Mouse (Mus musculus) layer of hippocampus, postnatal 25 days (tissue): ENCODE data around the gene Ttc22. TPM values are rescaled to one million over a fixed set of nuclear protein-coding genes. Genes with fewer than 3 reads are reported as not detected.

Source experiments
- DNase-seq, 2 experiments: peaks; one replicate each; pipeline ENCODE4 v3.0.0; 2022; ENCODE audit warnings: mixed read lengths in 2 of 2, low spot score in 1 of 2; ENCODE audit errors: extremely low spot score in 1 of 2
- total RNA-seq, 2 experiments: library from RNA; stranded (reverse); gene quantifications; 2 replicates each; pipeline ENCODE4 v1.2.3; 2021

Ttc22 gene
- total RNA-seq, 2 experiments from 2014 or later: 0.38 to 0.59 TPM

GRCm38 (mm10) chr4:106614180-106614797, 7.9 kb upstream of the Ttc22 start:
- DNase-seq: peak; percentile 78 to 83

- DNase-seq: no peak
These were observed 7.4 kb upstream of the Ttc22 start for GRCm38 (mm10) chr4:106614881-106615280.

DNA sequence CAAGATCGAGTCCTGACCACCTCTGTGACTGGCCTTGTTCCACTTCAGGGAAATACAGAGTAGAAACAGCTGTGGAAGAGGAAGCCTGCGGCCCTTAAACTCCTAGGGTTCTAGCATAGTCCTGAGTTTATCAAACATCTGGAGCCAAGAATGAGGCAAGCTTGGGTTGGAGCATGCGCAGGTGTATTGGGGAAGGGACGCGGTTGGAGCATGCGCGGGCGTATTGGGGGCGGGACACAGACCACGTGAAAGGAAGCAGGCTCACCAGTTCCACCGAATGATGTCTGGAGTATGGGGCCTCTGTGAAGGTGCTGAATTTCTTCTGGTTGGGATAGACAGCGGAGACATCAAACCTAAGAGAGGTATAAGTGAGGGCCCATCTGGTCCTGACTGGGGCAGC, 6.6 kb upstream of the Ttc22 start:
- DNase-seq: no peak

DNA sequence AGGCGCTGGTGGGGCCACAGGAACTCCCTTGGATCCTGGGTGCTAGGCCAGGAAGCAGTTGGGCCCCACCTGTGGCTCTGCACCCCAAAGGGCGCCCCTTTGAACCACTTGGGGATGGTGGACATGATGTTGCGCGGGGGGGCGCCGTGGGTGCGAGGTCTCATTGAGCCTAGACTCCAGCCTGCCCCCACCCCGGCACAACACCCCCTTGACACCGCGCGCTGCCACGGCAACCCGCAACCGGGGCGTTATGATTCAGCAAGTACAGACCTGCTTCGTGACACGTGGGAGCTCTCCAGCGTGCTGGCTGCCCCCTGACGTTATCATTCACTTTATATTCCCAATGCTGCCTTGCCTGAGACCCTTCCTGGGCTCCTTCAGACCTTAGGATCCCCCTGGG, 5.2 kb upstream of the Ttc22 start, which contains the start of gene Lexm:
Gene Lexm, minus strand, starts transcription at position 186 of the 400 bp plus-strand sequence.
- no peak for DNase-seq

- no peak for DNase-seq
These were observed 3.3 kb upstream of the Ttc22 start for GRCm38 (mm10) chr4:106618898-106619297.

DNA sequence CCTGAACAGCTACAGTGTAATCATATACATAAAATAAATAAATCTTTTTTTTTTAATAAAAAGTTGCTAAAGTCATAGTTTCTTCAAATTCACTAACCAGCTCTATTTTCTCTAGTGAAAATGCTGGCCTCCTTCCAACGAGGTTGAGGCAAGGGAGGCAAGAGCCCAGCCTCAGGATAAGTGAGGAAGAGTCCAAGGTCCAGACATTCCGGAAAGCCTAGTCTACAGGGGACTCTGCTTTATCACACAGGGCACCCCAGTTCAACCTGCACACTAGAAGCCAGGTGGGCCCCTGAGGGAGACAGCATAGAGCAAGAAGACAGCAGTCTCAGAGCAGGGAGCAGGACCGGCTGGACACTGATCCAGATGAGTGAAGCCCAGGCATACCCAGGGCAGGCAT, 804 bp upstream of the Ttc22 start:
- no peak for DNase-seq

DNA sequence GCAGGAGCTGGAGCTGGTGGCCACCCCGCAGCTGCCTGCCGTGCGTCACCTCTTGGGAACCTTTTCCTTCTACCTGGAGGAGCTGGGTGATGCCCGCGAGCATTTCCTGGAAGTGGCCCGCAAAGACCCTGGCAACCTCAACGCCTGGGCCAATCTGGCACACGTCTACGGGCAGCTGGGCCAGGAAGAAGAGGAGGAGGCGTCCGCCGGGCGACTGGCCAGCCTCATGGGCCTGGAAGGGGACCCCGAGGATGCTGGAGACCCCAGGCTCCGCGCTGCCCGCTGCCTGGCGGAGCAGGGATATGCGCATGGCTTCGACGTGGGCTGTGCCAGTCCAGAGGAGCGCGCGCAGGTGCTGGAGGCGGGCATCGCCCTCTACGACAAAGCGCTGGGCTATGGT, 480 bp downstream of the Ttc22 start:
- DNase-seq: no peak

DNA sequence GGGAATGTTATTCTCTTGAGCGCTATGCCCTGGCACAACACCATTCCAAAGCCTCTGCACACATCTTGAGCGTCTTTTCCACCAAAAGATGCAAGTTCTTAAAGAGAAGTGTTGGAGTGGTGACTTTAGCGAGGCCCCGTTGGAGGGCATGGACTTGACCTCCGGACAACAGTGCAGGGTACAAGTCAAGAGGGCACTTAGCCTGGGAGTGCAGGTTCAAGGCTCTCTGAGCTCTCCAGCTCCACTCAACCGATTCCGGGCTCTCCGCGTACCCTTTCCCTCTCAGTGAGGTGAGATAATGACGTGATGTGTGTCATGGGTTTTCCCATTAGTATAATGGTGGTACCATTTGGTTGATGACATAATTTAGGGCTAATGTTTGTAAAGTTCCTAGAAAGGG, 2.0 kb downstream of the Ttc22 start:
- no peak for DNase-seq

DNA sequence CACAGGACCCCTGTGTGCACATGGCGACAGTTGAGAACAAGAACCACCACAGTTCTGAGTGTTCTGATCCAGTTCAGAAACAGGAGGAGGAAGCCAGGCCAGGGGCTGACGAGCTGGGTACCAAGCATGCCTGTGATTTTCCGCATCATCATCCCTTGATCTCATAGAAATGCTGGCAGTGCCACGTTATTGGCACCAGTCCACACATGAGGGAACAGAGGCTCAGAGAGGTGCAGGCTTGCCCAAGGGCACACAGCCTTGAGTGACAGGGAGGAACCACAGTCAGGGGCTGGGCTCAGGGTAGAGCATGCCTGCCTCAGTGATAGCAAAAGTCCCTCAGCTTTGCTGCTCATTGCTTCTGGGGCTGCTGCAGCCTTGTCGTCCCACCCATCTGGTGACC, 5.6 kb downstream of the Ttc22 start:
- no peak for DNase-seq

DNA sequence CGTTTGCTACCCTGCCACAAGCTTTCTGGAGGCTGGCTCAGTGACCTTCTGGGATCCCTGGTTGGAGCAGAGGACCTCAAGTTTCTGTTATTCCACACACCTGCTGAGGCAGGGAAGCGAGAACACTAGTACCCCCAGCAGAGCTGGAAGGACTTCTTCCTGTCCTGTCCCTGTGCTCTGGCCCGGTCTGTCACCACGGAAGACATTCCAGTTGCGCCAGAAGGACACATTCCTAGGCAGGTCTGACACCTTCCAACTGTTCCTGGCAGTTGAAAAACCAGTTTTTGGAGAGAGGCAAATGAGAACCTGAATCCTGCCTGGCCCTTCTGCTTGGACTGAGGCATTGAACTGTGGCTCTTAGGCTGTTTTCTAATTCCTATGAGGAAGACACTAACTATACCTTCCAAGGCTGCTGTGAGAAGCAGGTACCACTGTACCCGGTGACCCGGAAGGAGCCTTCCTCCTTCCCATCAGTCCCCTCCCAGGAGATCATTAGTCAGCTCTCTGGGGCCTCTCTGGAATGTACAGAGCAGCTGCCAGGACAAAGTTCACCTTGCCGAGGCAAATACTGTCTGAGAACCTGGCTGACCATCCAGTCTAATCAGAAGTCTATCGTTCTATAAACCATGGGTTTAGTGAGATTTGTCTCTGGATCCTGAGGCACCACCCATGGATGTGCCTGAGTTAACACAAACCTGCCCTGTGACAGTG, 6.6 kb downstream of the Ttc22 start:
- no peak for DNase-seq

DNA sequence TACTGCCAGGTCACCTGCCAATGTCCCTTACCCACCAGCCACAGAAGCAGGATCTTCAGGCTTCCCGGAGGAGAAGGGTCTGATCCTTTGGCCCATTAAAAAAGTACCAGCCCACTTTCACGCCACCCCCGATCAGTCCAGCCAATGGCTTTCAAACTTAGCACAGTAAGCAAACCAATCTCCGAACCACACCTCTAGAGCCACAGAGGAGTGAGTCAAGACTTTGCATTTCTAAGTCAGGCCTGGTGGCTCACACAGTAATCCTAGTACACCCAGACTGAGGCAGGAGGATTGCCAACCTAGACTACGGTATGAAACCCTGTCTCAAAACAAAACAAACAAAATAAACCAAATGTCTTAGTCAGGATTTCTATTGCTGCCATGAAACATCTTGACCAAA, 7.1 kb downstream of the Ttc22 start:
- DNase-seq: no peak

DNA sequence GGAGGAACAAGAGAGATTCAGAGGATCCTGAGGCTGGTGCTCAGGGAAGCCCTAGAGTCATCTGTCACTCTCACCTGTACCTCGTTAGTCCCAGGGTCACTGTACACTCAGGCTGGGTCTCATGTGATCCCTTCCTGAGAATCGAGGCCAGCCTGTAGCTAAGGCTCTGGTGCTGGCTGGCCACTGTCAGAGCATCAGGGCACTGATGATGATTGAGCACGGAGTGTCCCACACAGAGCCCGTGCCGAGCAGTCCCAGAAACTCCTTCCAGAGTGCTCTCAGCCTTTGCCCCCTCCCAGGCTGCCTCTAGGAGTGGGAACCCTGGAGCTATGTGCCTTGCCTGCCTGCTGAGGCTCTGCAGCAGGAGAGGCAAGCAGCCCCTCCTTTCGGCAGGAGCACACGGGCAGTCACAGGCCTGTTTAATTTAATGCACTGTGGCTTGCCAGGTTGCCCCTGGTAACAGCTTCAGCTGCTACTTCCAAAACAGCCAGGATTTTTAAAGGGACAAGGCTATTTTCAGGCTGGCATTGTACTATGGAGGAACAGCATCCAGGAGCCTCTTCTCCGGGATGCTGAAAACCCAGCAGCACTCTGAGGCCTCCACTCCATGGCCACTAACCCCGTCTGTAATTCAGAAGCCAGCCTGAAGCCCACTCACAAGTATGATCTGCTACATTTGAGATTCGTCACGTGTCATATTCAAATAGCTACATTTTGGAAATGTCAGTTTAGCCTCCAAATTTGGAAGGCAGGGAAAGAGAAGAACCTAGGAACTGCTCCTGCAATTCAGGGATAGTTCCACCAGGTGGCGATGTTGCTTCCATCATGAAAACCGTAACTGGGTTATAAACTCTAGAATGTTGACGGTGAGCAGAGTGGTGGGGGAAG, 8.3 kb downstream of the Ttc22 start:
- DNase-seq: peak; percentile 79 to 90

- no peak for DNase-seq
These were observed 10.1 kb downstream of the Ttc22 start for GRCm38 (mm10) chr4:106632313-106632712.

DNA sequence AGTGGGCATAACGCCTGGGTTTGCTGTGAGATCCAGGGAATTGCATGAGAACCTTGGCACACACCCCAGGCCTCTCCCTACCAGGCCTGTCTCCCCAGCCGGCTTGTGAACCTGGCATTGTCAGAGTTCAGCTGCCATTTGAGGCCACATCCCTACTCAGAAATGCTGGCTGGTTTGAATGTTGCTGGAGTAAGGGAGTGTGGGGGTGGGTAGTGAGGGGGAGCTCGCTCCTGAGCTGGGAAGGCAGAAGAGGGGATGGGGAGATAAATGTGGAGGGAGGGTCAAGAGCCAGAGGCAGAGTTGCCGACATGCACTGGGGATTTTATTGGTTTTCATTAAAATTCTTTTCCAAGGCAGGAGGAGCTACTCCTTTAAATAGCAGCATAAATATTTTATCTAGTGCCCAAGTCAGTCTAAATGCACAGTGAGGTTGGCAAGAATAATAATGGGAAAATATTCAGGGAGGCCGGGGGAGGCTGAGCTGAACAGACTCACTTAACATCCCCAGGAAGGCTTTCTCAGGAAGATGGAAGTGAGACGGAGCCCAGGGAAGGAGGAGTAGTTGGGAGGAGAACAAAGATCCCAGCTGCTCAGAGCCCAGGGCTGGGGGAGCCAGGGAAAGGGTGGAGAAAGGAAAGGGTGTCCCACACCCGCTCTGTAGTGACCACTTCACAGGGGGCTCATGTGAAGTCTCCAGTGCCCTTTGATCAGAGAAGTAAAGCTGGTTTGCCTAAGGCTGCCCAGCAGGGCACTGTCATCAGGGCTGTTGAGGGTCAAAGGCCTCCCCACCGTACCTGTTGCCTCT, 11.3 kb downstream of the Ttc22 start:
- DNase-seq: no peak

DNA sequence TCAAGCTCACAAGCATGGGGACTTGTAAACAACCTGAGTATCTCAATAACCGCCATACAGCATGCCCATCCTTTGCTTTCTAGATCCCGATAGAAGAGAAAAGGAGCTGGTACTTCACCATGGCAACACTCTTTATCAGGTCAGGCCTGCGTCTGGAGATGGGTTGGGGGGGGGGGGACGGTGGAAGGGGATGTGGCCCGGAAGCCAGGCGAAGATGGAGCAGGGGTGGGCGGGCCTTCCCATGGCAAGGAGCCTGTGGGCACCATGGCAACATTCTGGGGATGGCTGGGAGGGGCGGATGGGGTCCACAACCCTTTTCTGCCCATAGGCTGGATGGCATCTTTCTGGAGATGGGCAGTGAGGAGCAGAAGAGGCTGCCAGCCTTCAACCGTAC, 11.9 kb downstream of the Ttc22 start:
- no peak for DNase-seq

- no peak for DNase-seq
These were observed 21.4 kb downstream of the Ttc22 start for GRCm38 (mm10) chr4:106643483-106644217.

DNA sequence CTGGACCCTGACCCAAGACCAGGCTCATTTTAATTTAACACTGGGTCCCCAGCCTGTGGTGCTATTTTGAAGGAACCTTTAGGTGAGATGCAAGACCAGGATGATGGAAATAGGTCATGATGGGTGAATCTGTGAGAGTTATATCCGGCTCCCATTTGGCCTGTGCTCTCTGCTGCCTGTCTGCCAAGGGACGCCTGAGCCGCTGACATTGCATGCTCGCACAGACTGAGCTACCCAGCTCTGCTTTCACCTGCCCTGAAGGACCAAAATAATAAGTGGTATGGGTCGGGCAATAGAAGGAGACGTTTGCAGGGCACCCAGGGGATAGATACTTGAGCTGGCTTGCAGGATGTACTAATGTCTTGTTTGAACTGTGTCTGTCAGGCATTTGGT, 22.0 kb downstream of the Ttc22 start:
- no peak for DNase-seq

DNA sequence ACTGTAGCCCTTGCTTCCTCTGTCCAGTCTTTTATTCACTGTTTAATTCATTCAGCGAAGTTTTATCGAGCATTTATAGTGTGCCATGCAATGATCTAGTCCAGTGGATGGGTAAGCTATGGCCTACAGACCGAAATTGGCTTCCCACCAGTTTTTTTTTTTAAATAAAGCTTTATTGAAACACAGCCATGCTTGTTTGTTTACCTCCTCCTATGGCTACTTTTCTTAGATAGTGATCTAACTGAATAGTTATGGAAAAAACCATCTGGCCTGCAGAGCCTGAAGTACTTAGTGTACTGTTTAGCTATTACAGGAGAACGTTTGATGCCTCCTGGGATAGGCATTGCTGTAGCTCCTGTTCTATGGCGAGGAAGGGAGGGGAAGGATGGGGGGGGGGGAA, 23.6 kb downstream of the Ttc22 start:
- no peak for DNase-seq

GRCm38 (mm10) chr4:106647137-106647536, 24.9 kb downstream of the Ttc22 start:
- no peak for DNase-seq
